Mouse (Mus musculus) urinary bladder, postnatal 4 days (tissue): ENCODE measurements at regions not wholly inside any gene's neighbourhood (a gene's known extent, or its start where the extent isn't known, plus 50 kb on each side); places are given as distances from the start of the nearest gene placed in this dataset.

Experiments used
- DNase-seq, 2 experiments: peaks; one replicate each; pipeline ENCODE4 v3.0.0; 2021 to 2022; ENCODE audit warnings: low spot score in 2 of 2

DNA sequence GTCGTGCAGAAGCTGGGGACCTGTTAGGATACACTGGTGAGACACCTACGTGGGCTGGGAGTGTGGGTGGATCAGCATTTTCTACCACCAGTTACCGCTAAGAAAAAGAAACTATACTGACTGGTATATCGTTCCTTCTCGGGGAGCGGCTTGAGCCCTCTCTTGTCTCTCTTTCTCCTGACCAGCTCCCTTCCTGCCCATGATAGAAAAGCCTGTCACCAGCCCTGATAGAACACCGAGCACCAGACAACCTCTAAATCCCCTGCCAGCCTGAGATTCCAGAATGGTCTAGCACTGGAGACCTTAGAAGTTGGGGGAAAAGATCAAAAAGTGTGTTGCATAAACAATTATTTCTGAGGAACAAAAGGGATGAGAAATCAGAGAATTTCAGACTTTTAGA, 76.3 kb upstream of the Kcnd3 start:
- DNase-seq: peak in 1 of 2 experiments; percentile 39

DNA sequence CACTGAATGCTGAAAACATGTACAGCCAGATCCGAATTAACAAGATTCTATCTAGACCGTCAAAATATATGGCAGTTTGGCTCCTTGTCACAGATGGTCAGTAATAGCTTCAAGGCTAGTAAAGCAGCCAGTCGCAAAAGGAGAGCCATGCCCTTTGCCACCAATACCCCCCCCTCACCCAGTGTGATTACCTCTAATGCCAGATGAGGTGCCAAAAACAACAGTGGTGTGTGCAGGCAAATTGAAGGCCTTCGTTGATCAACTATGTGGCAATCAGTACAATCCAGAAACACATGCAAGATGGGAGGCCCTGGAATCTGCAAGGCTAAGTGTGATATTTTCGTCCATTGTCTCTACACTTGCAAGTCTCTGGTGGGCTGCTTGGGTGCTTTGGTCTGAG, 75.8 kb upstream of the Kcnd3 start:
- DNase-seq: no peak

DNA sequence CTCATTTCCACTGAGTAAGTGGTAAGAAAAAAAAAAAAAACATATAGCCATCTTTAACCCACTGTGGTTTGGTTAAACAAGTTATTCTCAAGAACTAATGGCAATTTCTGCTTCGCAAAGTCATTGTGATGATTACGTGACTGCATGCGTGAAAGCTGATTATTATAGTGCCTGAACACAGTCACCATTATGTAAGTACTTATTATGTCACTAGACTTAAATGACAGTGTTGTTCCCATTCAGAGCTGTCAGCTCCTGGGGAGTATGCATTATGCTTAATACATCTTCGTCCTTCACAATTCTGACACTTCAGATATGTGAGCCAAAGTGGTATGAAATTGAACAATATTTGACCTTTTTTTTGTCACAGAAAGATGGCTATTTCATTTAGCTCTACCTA, 71.3 kb upstream of the Kcnd3 start:
- no peak for DNase-seq

DNA sequence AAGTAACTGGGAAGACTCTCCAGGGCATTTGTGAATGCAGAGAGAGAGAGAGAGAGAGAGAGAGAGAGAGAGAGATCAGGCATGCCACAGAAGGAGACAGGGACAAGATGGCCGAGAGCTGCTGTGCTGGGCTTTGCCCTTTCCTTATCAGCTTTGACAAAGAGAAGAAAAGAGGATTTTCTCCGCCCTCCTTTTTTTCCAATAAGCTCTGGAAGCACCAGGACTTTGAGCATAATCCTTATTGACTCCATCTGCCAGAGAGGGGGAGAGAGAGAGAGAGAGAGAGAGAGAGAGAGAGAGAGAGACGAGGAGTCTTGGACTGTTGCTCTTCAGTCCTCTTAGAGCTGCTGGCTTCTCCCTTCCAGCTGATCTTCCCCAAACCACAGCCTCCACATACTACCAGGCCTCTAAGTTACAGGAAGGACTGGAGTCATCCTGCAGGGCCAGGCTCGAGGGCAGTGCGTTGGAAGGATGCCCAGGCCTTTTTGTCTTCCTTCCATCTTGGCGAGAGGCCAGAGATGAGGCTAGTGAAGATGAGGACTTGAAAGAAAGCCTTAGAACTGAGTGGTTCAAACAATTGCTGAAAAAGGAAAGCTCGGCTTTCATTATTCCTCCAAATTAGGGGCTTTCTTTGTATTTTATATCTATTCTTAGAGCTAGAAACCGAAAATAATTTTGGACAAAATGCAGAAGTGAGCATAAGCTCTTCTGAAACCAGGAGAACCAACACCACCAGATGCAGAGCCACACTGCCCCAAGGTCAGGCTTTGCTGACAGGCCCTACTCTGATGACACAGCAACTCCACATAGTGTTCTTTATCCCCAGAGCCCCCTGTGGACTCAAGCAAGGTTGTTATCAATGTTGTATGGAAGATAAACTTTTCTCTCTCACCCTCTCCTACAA, 59.3 kb upstream of the Kcnd3 start:
- DNase-seq: peak; percentile 64 to 67
